Mouse (Mus musculus) inflammation-experienced regulatory T-cells, adult 6 months (primary cell): ENCODE data around the gene Calhm5. TPM values are rescaled to one million over a fixed set of nuclear protein-coding genes. Genes with fewer than 3 reads are reported as not detected.

Experiments used
- ATAC-seq: one replicate; pipeline ENCODE4 v1.8.0; 2017
- polyA plus RNA-seq, 3 experiments: library from polyadenylated mRNA; unstranded; fragments of 100-300 nt; shearing (Covaris generic); gene quantifications; one replicate each; pipeline ENCODE4 v1.2.1; 2017

Calhm5 gene
- not detected for polyA plus RNA-seq

GRCm38 (mm10) chr10:34096418-34096883 is at the start of gene Calhm5:
Calhm5 (minus strand) TSS chr10:34096519.
- peak; percentile 59 for ATAC-seq

DNA sequence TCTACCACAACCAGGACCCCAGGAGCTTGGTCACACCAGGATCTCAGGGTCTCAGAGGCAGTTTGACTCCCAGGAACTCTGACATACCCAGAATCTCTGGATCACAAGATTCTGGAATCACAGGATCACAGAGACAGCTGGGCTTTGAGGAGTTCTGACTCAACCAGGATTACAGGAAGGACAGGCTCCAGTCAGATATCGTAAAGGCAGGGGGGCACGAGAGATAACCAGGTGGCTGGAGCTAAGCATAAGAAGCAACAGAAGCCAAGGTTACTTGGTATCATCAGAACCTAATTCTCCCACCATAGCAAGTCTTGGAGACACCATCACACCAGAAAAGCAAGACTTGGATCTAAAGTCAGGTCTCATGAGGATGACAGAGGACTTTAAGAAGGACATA is 45.4 kb upstream of the Calhm5 start:
- ATAC-seq: no peak

- no peak for ATAC-seq
Measured at GRCm38 (mm10) chr10:34139768-34140167, 43.4 kb upstream of the Calhm5 start.

- no peak for ATAC-seq
Measured at GRCm38 (mm10) chr10:34138027-34138426, 41.7 kb upstream of the Calhm5 start.

DNA sequence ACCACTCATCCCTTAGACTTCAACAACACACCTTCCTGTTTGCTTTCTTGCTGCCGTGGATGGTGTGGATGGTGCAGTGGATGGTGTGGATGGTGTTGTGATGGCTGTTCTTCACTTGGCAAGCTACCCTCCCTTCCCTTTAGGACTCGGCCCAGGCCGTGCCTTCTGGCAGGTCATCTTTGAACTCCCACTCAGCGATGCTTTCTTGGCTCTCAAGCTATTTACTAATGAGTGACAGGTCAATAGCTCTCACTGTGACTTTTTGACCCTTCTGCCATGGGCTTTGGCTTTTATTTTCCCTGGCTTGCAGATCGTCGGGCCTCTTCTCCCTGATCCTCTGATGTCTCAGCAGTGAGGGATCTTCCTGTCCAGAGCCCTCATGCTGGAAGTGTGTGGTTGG is 40.1 kb upstream of the Calhm5 start:
- ATAC-seq: no peak

GRCm38 (mm10) chr10:34131356-34131755 is 35.0 kb upstream of the Calhm5 start:
- ATAC-seq: no peak

DNA sequence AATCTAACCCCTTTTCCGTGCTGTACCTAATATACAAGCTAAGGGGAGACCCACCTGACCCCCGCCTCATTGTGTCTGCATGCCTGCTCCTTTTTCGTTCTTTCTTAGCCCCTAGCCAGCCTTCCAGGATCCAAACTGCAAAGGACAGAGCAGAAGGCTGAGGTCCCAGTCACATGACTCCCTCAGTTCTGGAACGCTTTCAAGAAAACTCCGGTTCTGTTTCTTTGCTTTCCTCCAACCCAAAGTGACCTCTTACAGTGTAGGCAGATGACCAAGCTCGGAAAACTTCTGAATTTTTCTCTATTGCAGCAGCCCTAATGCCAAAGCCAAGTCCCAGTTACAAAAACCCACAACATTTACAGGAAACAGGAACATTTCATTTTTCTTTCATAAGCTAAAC is 32.1 kb upstream of the Calhm5 start:
- ATAC-seq: no peak

DNA sequence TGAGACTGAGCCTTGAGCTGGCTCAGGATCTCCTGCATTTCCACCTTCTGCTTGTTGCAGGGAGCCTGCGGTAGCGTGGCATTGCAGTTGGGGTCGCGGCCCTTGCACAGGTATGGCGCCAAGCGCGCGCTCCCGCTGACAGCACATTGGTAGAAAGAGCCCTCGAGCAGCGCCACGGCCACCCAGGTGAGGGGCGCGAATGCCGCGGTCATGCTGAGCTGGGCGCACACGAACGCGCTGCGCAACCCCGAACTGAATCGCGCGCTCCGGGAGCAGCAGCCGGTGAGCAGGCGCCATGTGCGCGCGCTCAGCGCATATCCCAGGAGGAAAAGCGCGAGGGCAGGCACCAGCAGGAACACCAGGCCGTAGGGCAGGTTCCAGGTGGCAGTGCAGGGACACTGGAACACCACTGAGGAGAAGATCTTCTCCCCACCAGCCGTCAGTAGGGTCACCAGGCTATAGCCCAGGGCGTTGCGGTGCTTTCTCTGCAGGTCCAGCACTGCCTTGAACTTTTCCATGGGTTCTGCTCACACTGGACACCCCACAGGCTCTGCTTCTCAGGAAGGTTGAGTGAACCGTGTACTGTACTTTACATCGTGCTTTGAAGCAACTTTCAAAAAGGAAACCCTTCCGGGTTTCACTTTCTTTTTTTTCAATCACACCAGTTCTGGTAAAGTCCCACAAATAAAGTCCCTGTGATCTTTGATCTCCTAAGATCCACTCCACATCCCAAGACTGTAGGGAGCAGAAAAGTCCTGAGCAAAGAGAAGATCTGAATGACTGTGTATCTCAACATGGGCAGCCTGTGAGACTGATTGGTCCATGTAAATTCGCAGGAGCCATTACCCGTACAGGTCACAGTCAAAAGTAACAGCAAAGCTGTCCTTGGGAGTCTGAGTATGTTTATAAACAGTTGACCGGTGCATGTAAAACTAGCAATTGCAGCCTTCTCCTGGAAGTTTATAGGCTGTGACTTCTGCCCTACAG is 31.4 kb upstream of the Calhm5 start, which contains the start of gene Calhm6:
Gene Calhm6, minus strand, starts transcription at position 593 of the 987 bp plus-strand sequence.
- ATAC-seq: peak; percentile 76

DNA sequence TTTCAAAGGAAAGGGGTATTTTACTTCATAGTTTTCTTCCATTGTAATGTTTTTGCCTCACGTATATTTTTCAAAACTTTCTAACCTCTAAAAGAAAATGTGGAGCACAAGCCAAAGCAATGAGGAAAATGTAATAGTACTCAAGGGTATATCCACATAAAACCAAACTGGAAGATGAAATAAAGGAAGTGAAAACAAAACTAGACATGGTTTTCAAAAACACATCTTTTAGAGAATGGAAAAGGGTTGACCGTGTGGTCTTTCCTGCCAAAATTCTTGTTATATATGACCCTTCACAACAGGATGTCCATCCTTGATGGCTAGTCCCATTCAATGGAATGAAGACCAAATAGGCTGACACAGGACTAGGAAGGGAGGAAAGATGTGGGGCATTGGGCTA is 22.1 kb upstream of the Calhm5 start:
- no peak for ATAC-seq

GRCm38 (mm10) chr10:34117770-34118169 is 21.5 kb upstream of the Calhm5 start:
- ATAC-seq: peak; percentile 78

GRCm38 (mm10) chr10:34117131-34117530 is 20.8 kb upstream of the Calhm5 start:
- ATAC-seq: no peak

- no peak for ATAC-seq
Measured at GRCm38 (mm10) chr10:34111964-34112738, 15.8 kb upstream of the Calhm5 start.

DNA sequence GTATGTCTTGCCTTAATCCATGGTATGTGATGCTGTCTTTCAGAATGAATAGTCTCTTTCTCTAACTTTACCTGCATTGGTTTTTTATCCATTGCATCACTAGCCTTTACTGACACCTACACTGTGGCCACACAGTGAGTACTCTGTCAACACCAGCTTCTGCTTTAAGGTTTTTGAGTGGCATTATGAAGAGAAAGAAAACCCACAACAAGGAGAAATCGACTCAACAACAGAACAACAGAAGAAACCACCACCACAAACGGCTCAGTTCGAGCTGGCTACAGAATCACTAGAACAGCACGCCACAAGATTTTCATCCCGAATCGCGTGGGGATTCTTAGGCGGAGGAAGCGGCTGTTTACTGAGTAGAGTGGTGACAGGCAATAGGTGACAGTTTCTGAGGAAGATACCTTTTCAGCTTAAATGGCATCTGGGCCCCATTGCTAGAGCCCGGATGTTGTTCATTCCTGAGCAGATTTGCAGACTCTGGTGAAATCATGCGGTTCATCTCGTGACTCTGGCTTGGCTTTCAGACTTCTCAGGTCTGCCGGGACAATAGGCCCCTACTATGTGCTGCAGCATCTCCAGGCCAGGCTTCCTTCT is 14.6 kb upstream of the Calhm5 start:
- ATAC-seq: peak; percentile 88

- ATAC-seq: no peak
Measured at GRCm38 (mm10) chr10:34095964-34096363, 355 bp downstream of the Calhm5 start.

DNA sequence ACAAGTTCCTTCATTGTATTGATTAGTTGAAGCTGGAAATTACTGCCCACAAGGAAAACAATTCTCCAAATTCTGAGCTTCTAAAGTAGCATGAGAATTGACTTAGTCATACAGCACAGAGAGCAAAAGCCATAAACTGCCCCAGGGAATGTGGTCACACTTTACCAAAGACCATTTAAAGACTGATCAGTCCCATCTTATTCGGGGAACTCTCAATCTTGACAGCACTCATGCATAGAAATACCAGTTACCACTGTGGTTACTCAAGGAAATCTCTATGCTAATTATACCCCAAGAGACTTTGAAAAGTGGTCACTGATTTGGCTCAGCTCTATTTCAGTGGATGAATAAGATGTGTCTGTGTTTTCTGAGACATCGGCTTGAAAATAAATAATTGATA is 1.2 kb downstream of the Calhm5 start:
- ATAC-seq: no peak

- ATAC-seq: no peak
Measured at GRCm38 (mm10) chr10:34091888-34092287, 4.4 kb downstream of the Calhm5 start.

DNA sequence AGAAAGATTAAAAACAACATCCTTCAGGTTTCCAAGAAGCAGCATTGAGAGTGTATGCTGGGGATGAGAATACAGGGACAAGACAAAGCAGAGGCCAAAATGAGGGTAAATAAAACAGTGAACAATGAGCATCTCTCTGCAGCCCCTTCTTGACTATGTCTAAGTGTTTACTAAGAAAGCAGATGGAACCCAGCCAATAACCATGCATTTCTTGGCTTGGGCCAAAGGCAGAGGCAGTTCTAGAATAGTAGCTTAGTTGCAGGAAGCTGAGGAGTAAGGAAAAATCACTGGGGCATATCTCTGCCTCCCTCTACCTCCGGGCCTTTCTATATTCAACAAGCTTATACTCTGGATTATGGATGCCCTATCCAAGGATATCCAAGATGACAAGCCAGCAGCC is 5.8 kb downstream of the Calhm5 start:
- no peak for ATAC-seq

DNA sequence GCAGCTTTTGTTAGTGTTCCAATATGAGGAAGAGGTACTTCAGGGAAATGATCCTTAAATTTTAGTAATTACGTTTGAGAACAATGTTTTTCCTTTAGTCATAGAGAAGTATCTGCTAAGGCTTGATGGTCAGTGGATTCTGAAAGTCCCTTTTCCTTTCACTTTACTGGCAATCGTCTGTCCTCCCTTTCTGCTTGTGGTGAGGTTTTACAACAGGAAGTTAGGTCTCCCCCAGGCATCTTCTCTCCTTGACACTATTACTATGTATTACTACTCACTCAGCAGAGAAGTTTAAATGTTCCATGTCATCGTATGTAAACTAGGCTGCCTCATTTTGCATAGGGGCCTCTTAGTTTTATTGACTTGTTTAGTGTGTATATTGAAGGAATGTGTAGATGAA is 6.8 kb downstream of the Calhm5 start:
- ATAC-seq: no peak

DNA sequence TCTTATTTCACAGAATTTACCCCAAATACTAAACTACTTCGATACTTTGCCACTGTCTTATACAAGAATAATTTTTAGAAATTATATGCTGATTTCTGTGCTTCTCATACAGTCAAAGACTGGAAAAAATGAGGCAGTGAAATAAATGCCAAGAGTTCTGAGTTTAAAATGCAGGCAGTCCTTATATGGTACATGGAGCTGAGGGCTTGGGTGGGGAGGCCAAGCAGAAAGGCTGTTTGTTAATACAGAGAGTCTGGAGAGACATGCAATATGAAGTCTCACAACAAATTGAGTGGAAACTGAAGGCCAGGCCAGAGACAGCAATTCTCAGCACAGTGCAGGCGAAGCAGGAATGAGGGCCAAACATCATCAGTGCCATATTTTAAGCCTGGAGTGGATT is 7.8 kb downstream of the Calhm5 start:
- ATAC-seq: no peak

DNA sequence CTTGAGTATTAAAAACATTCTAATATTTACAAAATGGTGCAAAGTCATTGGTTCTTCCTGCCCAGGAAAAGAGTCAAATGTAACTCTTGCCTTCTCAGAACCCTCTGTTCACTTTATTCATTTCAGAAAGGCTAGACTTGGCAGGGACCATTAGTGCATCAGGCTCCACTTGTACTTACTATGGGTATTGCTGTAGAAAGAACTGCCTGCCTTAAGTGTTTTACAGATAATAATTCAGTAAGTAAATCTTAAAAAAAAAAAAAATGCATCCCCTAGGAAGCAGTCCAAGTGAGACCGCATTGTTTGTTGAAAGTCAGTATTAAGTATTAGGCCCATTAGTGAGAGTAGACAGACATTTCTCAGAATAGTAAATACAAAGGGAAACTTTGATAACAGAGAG is 9.8 kb downstream of the Calhm5 start:
- ATAC-seq: no peak

- peak; percentile 60 for ATAC-seq
Measured at GRCm38 (mm10) chr10:34074522-34075200, 21.7 kb downstream of the Calhm5 start.

GRCm38 (mm10) chr10:34071650-34072049 is 24.7 kb downstream of the Calhm5 start:
- ATAC-seq: no peak
